Mouse (Mus musculus): ENCODE measurements around the gene 4930469K13Rik.
A peak's percentile ranks its signal among the peaks of the same experiment; 100 is the strongest.

- TF ChIP-seq POLR2A (IDR thresholded peaks at IDR 0.05; ENCODE audit: control insufficient read depth, extremely low read depth, insufficient read depth, low read length, poor library complexity), result 0 out of 2 replicates have a peak, but pooled peaks have one; percentile 32
- no peak for TF ChIP-seq CTCF (IDR thresholded peaks at IDR 0.05; ENCODE audit: borderline replicate concordance, control insufficient read depth, extremely low read depth, insufficient read depth, low read length, poor library complexity)
These were observed 19.8 kb downstream of the 4930469K13Rik start for GRCm38 (mm10) chr11:34078581-34078980.
